Comparison of ENCODE assay signal across 37 mouse cellular contexts in genomic region chr5:88256475-88256874, GRCm38 (mm10). TPM values are rescaled to one million over a fixed set of nuclear protein-coding genes. Genes with fewer than 3 reads are reported as not detected.
DNase-seq lines count a peak whose midpoint lies in the region; TF ChIP-seq lines count a peak whose summit lies in the region.
"Had no signal": no experiment of that assay in that cellular context is flagged by ENCODE, and none has a peak within 500 bp of the region (broad histone marks: within the 10 kb centered on the region; RNA-seq: fewer than 3 reads in every experiment).

No protein-coding gene starts in this region.

- no peak for TF ChIP-seq POLR2A in brain, embryonic 14.5 days (IDR thresholded peaks at IDR 0.05; ENCODE audit: borderline replicate concordance, extremely low read depth, insufficient read depth, insufficient read length, poor library complexity, severe bottlenecking)

- no peak overlapping the region for H3K27ac ChIP-seq in layer of hippocampus, adult 2 months
- H3K27ac ChIP-seq: embryonic facial prominence, embryonic 12.5 days; heart, embryonic 13.5 days; hindbrain, embryonic 14.5 days; limb, embryonic 12.5 days; liver, embryonic 15.5 days; midbrain, embryonic 10.5 days; midbrain, embryonic 15.5 days; neural tube, embryonic 15.5 days had no signal

- no peak for TF ChIP-seq CTCF in brain, embryonic 14.5 days (IDR thresholded peaks at IDR 0.05; ENCODE audit: borderline replicate concordance, extremely low read depth, insufficient read depth, insufficient read length)
- TF ChIP-seq CTCF in layer of hippocampus, adult 2 months (conservative IDR thresholded peaks at IDR 0.05) = no peak

- intact Hi-C loops in left cerebral cortex, postnatal 25 days (cut with DNase I) = no loop called here
- intact Hi-C loops in left cerebral cortex, postnatal 14 days (cut with DNase I) = no loop called here

- no peak overlapping the region for H3K4me3 ChIP-seq in layer of hippocampus, adult 2 months
- H3K4me3 ChIP-seq: embryonic facial prominence, embryonic 12.5 days; heart, embryonic 13.5 days; limb, embryonic 12.5 days; liver, embryonic 15.5 days; midbrain, embryonic 10.5 days; midbrain, embryonic 15.5 days; neural tube, embryonic 15.5 days had no signal

- DNase-seq in left cerebral cortex, postnatal 25 days (ENCODE audit: low spot score in 2 of 2) = peak; percentile 3 to 6
- DNase-seq in left cerebral cortex, postnatal 14 days (ENCODE audit: low spot score in 2 of 2) = no peak
- peak; percentile 11 for DNase-seq in brain, embryonic 14.5 days (ENCODE audit: low read depth)
- peak; percentile 48 to 60 for DNase-seq in layer of hippocampus, adult 2 months (ENCODE audit: low spot score in 2 of 2)
- peak; percentile 43 to 86 for DNase-seq in layer of hippocampus, postnatal 14 days (ENCODE audit: low spot score in 2 of 2)
- no peak for DNase-seq in kidney, postnatal 25 days
- DNase-seq in thymus, postnatal 14 days = no peak
- no peak for DNase-seq in adrenal gland, postnatal 14 days
- DNase-seq: cerebellum, adult 11-12 months; cerebellum, adult 9-11 months; embryo, embryonic 11 days; gastrocnemius, postnatal 10 days; heart, postnatal 10 days; kidney, adult 11 months; kidney, postnatal 4 days; lung, embryonic 14.5 days; lung, postnatal 14 days; retina, postnatal 1 day; thymus, postnatal 25 days had no signal

RNA-seq across cellular contexts. Expression of gene Gm7714, which starts 12.2 kb away (rescaled TPM):
- not detected for total RNA-seq in left cerebral cortex, postnatal 25 days (2021)
- not detected for total RNA-seq in left cerebral cortex, postnatal 14 days (2021)
- polyA plus RNA-seq in brain, embryonic 14.5 days (2012; rRNA removed) = not detected in 2 replicates
- total RNA-seq in layer of hippocampus, adult 2 months (2021) = not detected
- total RNA-seq in layer of hippocampus, postnatal 14 days (2021) = not detected
- not detected in 2 replicates for total RNA-seq in adrenal gland, postnatal 14 days (2021)
- total RNA-seq: adrenal gland, adult 18-20 months; adrenal gland, postnatal 4 days; gastrocnemius, postnatal 10 days; heart, adult 8-10 months; heart, postnatal 10 days; hematopoietic stem cell, adult 5-6 weeks; left cerebral cortex, adult 8-10 months; liver, adult 2 months had no signal
- polyA plus RNA-seq: embryonic facial prominence, embryonic 12.5 days; gonadal fat pad, adult 2 months; heart, embryonic 13.5 days; hindbrain, embryonic 14.5 days; inflammation-experienced regulatory T-cells, adult 6 months; kidney, embryonic 16.5 days; limb, embryonic 12.5 days; liver, adult 2 months; liver, embryonic 15.5 days; lung, embryonic 14.5 days; midbrain, embryonic 10.5 days; midbrain, embryonic 15.5 days; neural tube, embryonic 15.5 days; testis, adult 2 months had no signal

Comparison
In these comparisons a context has a peak if more than half of its experiments do, and no peak if none do; other contexts are left out.
1. DNase-seq: peak in left cerebral cortex, postnatal 25 days (2 of 2), brain, embryonic 14.5 days (single experiment), layer of hippocampus, adult 2 months (2 of 2) and layer of hippocampus, postnatal 14 days (2 of 2); none in left cerebral cortex, postnatal 14 days (0 of 2), kidney, postnatal 25 days (0 of 2), thymus, postnatal 14 days (single experiment) and adrenal gland, postnatal 14 days (single experiment).